Mouse (Mus musculus) layer of hippocampus, postnatal 36 days (tissue): Measurements from ENCODE around the gene Mib2. TPM values are rescaled to one million over a fixed set of nuclear protein-coding genes. Genes with fewer than 3 reads are reported as not detected.

Experiments
- DNase-seq, 2 experiments: peaks; one replicate each; pipeline ENCODE4 v3.0.0; 2022
- total RNA-seq, 2 experiments: library from RNA; stranded (reverse); gene quantifications; 2 replicates each; pipeline ENCODE4 v1.2.3; 2021

Gene Mib2
- total RNA-seq, 2 experiments from 2014 or later, result 96.8 to 109 TPM

GRCm38 (mm10) chr4:155613264-155613663 is 55.7 kb downstream of the Mib2 start:
- DNase-seq, result no peak

GRCm38 (mm10) chr4:155611860-155612259 is 57.1 kb downstream of the Mib2 start:
- DNase-seq, result no peak

GRCm38 (mm10) chr4:155606825-155607224 is 62.2 kb downstream of the Mib2 start:
- DNase-seq, result no peak

GRCm38 (mm10) chr4:155605132-155605531 is 63.9 kb downstream of the Mib2 start:
- no peak for DNase-seq

Other genes starting within 250 kb of the Mib2 start
- 1 to 10 TPM; 2.0 to 6.6 TPM for gene Tmem52, start 200.1 kb downstream of the Mib2 start, total RNA-seq
- 100 to 1,000 TPM; 744 to 792 TPM for gene Gnb1, start 177.8 kb downstream of the Mib2 start, total RNA-seq
- gene Nadk, start 106.8 kb downstream of the Mib2 start, total RNA-seq, result 10 to 100 TPM; 65.8 to 71.5 TPM
- 10 to 100 TPM; 40.1 to 41.0 TPM for gene Slc35e2, start 67.8 kb downstream of the Mib2 start, total RNA-seq
- 10 to 100 TPM; 43.6 to 46.8 TPM for gene Cdk11b, start 44.3 kb downstream of the Mib2 start, total RNA-seq
- not detected for gene Gm10563, start 23.8 kb downstream of the Mib2 start, total RNA-seq
- 1 to 10 TPM; 3.9 to 6.4 TPM for gene Mmp23, start 15.8 kb downstream of the Mib2 start, total RNA-seq
- 10 to 100 TPM; 21.8 to 23.0 TPM for gene Fndc10, start 25.1 kb upstream of the Mib2 start, total RNA-seq
- gene Ssu72, start 35.6 kb upstream of the Mib2 start, total RNA-seq, result 10 to 100 TPM; 78.3 to 82.6 TPM
- 10 to 100 TPM; 34.7 to 35.1 TPM for gene Tmem240, start 65.6 kb upstream of the Mib2 start, total RNA-seq
- 10 to 100 TPM; 51.8 to 54.0 TPM for gene Atad3a, start 91.9 kb upstream of the Mib2 start, total RNA-seq
- gene Vwa1, start 105.5 kb upstream of the Mib2 start, total RNA-seq, result 10 to 100 TPM; 10.5 to 11.3 TPM
- gene Tmem88b, start 116.7 kb upstream of the Mib2 start, total RNA-seq, result 10 to 100 TPM; 29.6 to 31.8 TPM
- not detected for gene Ankrd65, start 121.2 kb upstream of the Mib2 start, total RNA-seq
- gene Mrpl20, start 133.7 kb upstream of the Mib2 start, total RNA-seq, result 10 to 100 TPM; 83.0 to 87.4 TPM
- gene Ccnl2, start 143.3 kb upstream of the Mib2 start, total RNA-seq, result 100 to 1,000 TPM in 1 of 2 experiments, 10 to 100 TPM in 1; 87.0 to 106 TPM
- gene Aurkaip1, start 162.1 kb upstream of the Mib2 start, total RNA-seq, result 10 to 100 TPM; 88.4 to 98.2 TPM
- 1 to 10 TPM; 5.6 to 8.1 TPM for gene Mxra8, start 170.5 kb upstream of the Mib2 start, total RNA-seq
- 10 to 100 TPM; 75.6 to 76.6 TPM for gene Dvl1, start 178.2 kb upstream of the Mib2 start, total RNA-seq
- gene Tas1r3, start 194.2 kb upstream of the Mib2 start, total RNA-seq, result under 1 TPM; 0.15 to 0.48 TPM
- 10 to 100 TPM; 24.5 to 24.9 TPM for gene Cptp, start 200.2 kb upstream of the Mib2 start, total RNA-seq
- gene Ints11, start 200.3 kb upstream of the Mib2 start, total RNA-seq, result 10 to 100 TPM; 35.7 to 36.9 TPM
- 10 to 100 TPM; 56.8 to 59.9 TPM for gene Pusl1, start 222.6 kb upstream of the Mib2 start, total RNA-seq
- gene Acap3, start 222.6 kb upstream of the Mib2 start, total RNA-seq, result 100 to 1,000 TPM; 109 to 128 TPM